Mouse (Mus musculus) liver, embryonic 14.5 days (tissue): ENCODE measurements around the gene Depdc5. TPM values are rescaled to one million over a fixed set of nuclear protein-coding genes. Genes with fewer than 3 reads are reported as not detected.
"Not testable (repeated sequence)": the region's sequence is repeated elsewhere in the genome, so short reads cannot be mapped to it uniquely, and the experiment has no call there.

Source experiments
- ATAC-seq: fragments of 200-750 bp; cut with Nextera tagmentation; 2 replicates; pipeline ENCODE4 v1.8.0; 2017; ENCODE audit warnings: moderate number of reproducible peaks, mild to moderate bottlenecking, moderate library complexity; ENCODE audit not compliant: insufficient read depth
- DNase-seq, 3 experiments: peaks; one replicate each; pipeline ENCODE4 v3.0.0-alpha.2; 2012 to 2013; ENCODE audit warnings: low read depth in 3 of 3, low spot score in 3 of 3
- H3K27ac ChIP-seq: fragments of 300-500 bp; sonication (generic); 2 replicates; pipeline ENCODE4 v1.5.1; 2014; ENCODE audit warnings: moderate library complexity, mild to moderate bottlenecking, control low read depth, inconsistent platforms
- H3K27me3 ChIP-seq: fragments of 300-500 bp; sonication (generic); 2 replicates; pipeline ENCODE4 v1.6.1; 2014; ENCODE audit warnings: mild to moderate bottlenecking, low read length, moderate library complexity; ENCODE audit not compliant: control insufficient read depth, insufficient read depth
- H3K36me3 ChIP-seq: fragments of 300-500 bp; sonication (generic); replicated peaks from 2 replicates; pipeline ENCODE4 v1.6.1; 2014; ENCODE audit warnings: low read depth; ENCODE audit not compliant: control insufficient read depth, insufficient read depth
- H3K4me1 ChIP-seq, 2 experiments: fragments of 200-500 bp in 1 of 2; fragments of 300-500 bp in 1 of 2; sonication (generic) in 1 of 2; replicated peaks; 2 replicates each; pipeline ENCODE4 v1.6.1; 2012 to 2014; ENCODE audit warnings: antibody characterized with exemption in 1 of 2, inconsistent platforms in 1 of 2, low read length in 1 of 2; ENCODE audit not compliant: control insufficient read depth in 2 of 2, insufficient read depth in 2 of 2
- H3K4me2 ChIP-seq: fragments of 300-500 bp; sonication (generic); 2 replicates; pipeline ENCODE4 v1.6.1; 2014; ENCODE audit warnings: low read depth, mild to moderate bottlenecking, control low read depth, moderate library complexity
- H3K4me3 ChIP-seq, 2 experiments: fragments of 200-500 bp in 1 of 2; fragments of 300-500 bp in 1 of 2; sonication (generic) in 1 of 2; 2 replicates each; pipeline ENCODE4 v1.5.1; 2012 to 2014; ENCODE audit warnings: low read depth in 2 of 2, low read length in 2 of 2, mild to moderate bottlenecking in 2 of 2, control low read depth in 1 of 2, inconsistent platforms in 1 of 2, moderate library complexity in 1 of 2; ENCODE audit not compliant: insufficient read depth in 1 of 2
- H3K9ac ChIP-seq: fragments of 300-500 bp; sonication (generic); replicated peaks from 2 replicates; pipeline ENCODE4 v1.6.1; 2014; ENCODE audit warnings: mild to moderate bottlenecking, control low read depth, moderate library complexity
- H3K9me3 ChIP-seq: fragments of 300-500 bp; sonication (generic); 2 replicates; pipeline ENCODE4 v1.6.1; 2016; ENCODE audit warnings: low read length, mixed read lengths; ENCODE audit not compliant: control insufficient read depth
- CTCF ChIP-seq: IDR thresholded peaks from 2 replicates; pipeline ENCODE4 v1.5.1; 2016; ENCODE audit warnings: antibody characterized with exemption, low read depth, control low read depth
- EP300 ChIP-seq: IDR thresholded peaks from 2 replicates; pipeline ENCODE4 v1.6.1; 2016; ENCODE audit warnings: antibody characterized with exemption, low read depth
- WGBS: fragments of 180-500 bp; shearing (Covaris S2); extraction: QIAGEN DNeasy Blood & Tissue Kit; methylation state at CpG from one replicate; pipeline ENCODE4 v1.1.7; 2014; ENCODE audit not compliant: insufficient replicate concordance; 5-methylcytosine and 5-hydroxymethylcytosine counted together
- polyA plus RNA-seq, 2 experiments: library from polyadenylated mRNA; depleted of rRNA in 1 of 2; stranded (reverse) in 1 of 2; unstranded in 1 of 2; fragments of >200 nt; fragmentation: Nextera tagmentation in 1 of 2; extraction: Ambion mirVana in 1 of 2; gene quantifications; 2 replicates each; pipeline versions ENCODE4 v1.2.1 to v1.2.3; 2012 to 2014

The Depdc5 gene
- polyA plus RNA-seq (2012; rRNA removed) (7.3 and 8.3 TPM in 2 replicates), polyA plus RNA-seq (2014; fragmentation: Nextera tagmentation; extraction: Ambion mirVana) (7.1 and 7.5 TPM in 2 replicates)

GRCm38 (mm10) chr5:32863253-32864228 is at the start of gene Depdc5:
Gene Depdc5 (plus strand): TSS chr5:32863701.
- under 1% methylated on average over 64 of the region's 64 CpGs for WGBS
- TF ChIP-seq CTCF = no peak
- no peak for TF ChIP-seq EP300
- Histone ChIP-seq H3K4me1 (peaks cover 14 to 18% of the 10 kb centered on the region in 2 experiments), H3K36me3 (peaks cover 6% of the 10 kb centered on the region; the same call in 1 of the 2 replicates), H3K4me3 (peak within 1 kb of the TSS; percentile 74 to 97), H3K27ac (peak within 1 kb of the TSS; percentile 78), H3K4me2 (peak within 1 kb of the TSS; percentile 83), H3K9me3 (no peaks in the 10 kb centered on the region), H3K27me3 (no peaks in the 10 kb centered on the region), H3K9ac (peak within 1 kb of the TSS; percentile 80)
- peak; percentile 83 to 86 (median 86) for DNase-seq
- ATAC-seq = peak; percentile 99

- no peaks in the 10 kb centered on the region for H3K4me1 ChIP-seq
- no peaks in the 10 kb centered on the region for H3K9me3 ChIP-seq
- 83% methylated on average over 4 of the region's 4 CpGs for WGBS
- no peak for DNase-seq
- peaks cover 36% of the 10 kb centered on the region for H3K36me3 ChIP-seq
- no peak overlapping the region for H3K27ac ChIP-seq
- no peak overlapping the region for H3K9ac ChIP-seq
- no peaks in the 10 kb centered on the region for H3K27me3 ChIP-seq
- no peak overlapping the region for H3K4me2 ChIP-seq
- TF ChIP-seq CTCF (no peak), EP300 (no peak)
- no peak for ATAC-seq
- H3K4me3 ChIP-seq = no peak overlapping the region
Measured at GRCm38 (mm10) chr5:32815396-32815795, 48.1 kb upstream of the Depdc5 start.

GRCm38 (mm10) chr5:32820471-32820870 is 43.0 kb upstream of the Depdc5 start:
- Histone ChIP-seq H3K36me3 (peaks cover 40% of the 10 kb centered on the region), H3K9me3 (no peaks in the 10 kb centered on the region), H3K4me1 (no peaks in the 10 kb centered on the region), H3K27me3 (no peaks in the 10 kb centered on the region), H3K4me2 (no peak overlapping the region), H3K9ac (no peak overlapping the region), H3K4me3 (no peak overlapping the region), H3K27ac (no peak overlapping the region)
- ATAC-seq = no peak
- 87% methylated on average over 8 of the region's 8 CpGs for WGBS
- no peak for DNase-seq
- TF ChIP-seq EP300 (no peak), CTCF (no peak)

DNA sequence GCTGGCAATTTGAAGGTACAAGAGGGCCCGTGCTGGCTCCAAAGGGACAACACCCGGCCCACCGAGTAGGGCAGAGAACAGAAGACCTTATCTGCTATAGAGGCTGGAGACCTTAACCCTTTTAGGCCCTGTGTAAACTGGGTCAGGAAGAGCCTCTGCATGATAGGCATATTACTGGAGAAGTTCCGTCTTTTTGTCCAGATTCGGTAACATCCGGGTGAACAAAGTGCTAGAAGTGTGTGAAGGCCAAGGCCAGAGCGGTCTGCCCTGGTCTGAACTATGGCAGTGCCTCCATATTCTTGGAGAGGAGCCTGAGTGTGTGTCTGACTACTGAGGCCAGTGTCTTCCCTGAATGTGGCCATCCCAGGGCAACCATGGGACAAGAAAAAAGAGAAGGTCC is 36.5 kb upstream of the Depdc5 start, which contains the start of gene Gm20671:
Gene Gm20671, minus strand, starts transcription at position 101 of the 400 bp plus-strand sequence.
- H3K4me2 ChIP-seq = no peak within 1 kb of the TSS
- DNase-seq (no peak), ATAC-seq (no peak)
- H3K9me3 ChIP-seq = no peaks in the 10 kb centered on the region
- no peaks in the 10 kb centered on the region for H3K27me3 ChIP-seq
- no peak within 1 kb of the TSS for H3K27ac ChIP-seq
- TF ChIP-seq CTCF (no peak), EP300 (no peak)
- H3K4me1 ChIP-seq = no peaks in the 10 kb centered on the region
- H3K9ac ChIP-seq = no peak within 1 kb of the TSS
- H3K4me3 ChIP-seq = no peak within 1 kb of the TSS
- H3K36me3 ChIP-seq = peaks cover 56% of the 10 kb centered on the region
- 73% methylated on average over 7 of the region's 7 CpGs for WGBS

- DNase-seq, H3K9ac ChIP-seq, ATAC-seq, H3K4me3 ChIP-seq, H3K9me3 ChIP-seq, H3K4me1 ChIP-seq, H3K4me2 ChIP-seq, H3K27me3 ChIP-seq, H3K27ac ChIP-seq: not testable (repeated sequence)
- 86% methylated on average over 1 of the region's 1 CpGs for WGBS
- H3K36me3 ChIP-seq = peaks cover 59% of the 10 kb centered on the region
Measured at GRCm38 (mm10) chr5:32828766-32829165, 34.7 kb upstream of the Depdc5 start.
